Mouse (Mus musculus) lung, adult 18-20 months (tissue): Measurements from ENCODE around the gene Comp.

Experiments used
- DNase-seq, 2 experiments: peaks; one replicate each; pipeline ENCODE4 v3.0.0; 2022; ENCODE audit warnings: mixed read lengths in 2 of 2

Gene Comp

GRCm38 (mm10) chr8:70404212-70404611 is 30.9 kb downstream of the Comp start:
- no peak for DNase-seq

GRCm38 (mm10) chr8:70405189-70405588 is 31.8 kb downstream of the Comp start:
- no peak for DNase-seq

- DNase-seq = peak in 1 of 2 experiments; percentile 44
These were observed 33.2 kb downstream of the Comp start for GRCm38 (mm10) chr8:70406427-70407069.

- peak; percentile 23 to 40 for DNase-seq
These were observed 34.9 kb downstream of the Comp start for GRCm38 (mm10) chr8:70408301-70408700.

- DNase-seq = no peak
These were observed 35.7 kb downstream of the Comp start for GRCm38 (mm10) chr8:70409019-70409418.

GRCm38 (mm10) chr8:70409455-70409871 is 36.1 kb downstream of the Comp start:
- DNase-seq = peak; percentile 62 to 74

- DNase-seq = no peak
These were observed 36.9 kb downstream of the Comp start for GRCm38 (mm10) chr8:70410281-70410680.

GRCm38 (mm10) chr8:70414310-70414946 is 41.1 kb downstream of the Comp start:
- DNase-seq = no peak

- DNase-seq = peak in 1 of 2 experiments; percentile 34
These were observed 42.4 kb downstream of the Comp start for GRCm38 (mm10) chr8:70415540-70416451.

GRCm38 (mm10) chr8:70416941-70417340 is 43.6 kb downstream of the Comp start:
- DNase-seq = no peak

GRCm38 (mm10) chr8:70417914-70418313 is 44.6 kb downstream of the Comp start:
- DNase-seq = no peak

GRCm38 (mm10) chr8:70418954-70419353 is 45.6 kb downstream of the Comp start:
- DNase-seq = no peak

GRCm38 (mm10) chr8:70419879-70420643 is 46.7 kb downstream of the Comp start:
- DNase-seq = no peak

- DNase-seq = no peak
These were observed 48.2 kb downstream of the Comp start for GRCm38 (mm10) chr8:70421349-70422104.

GRCm38 (mm10) chr8:70422722-70423121 is 49.4 kb downstream of the Comp start:
- DNase-seq = no peak

- no peak for DNase-seq
These were observed 53.0 kb downstream of the Comp start for GRCm38 (mm10) chr8:70426300-70426907.

- DNase-seq = no peak
These were observed 57.9 kb downstream of the Comp start for GRCm38 (mm10) chr8:70431213-70431612.
